ENCODE assay signal across 14 mouse cellular contexts in genomic region chr17:8541974-8542538, GRCm38 (mm10). TPM values are rescaled to one million over a fixed set of nuclear protein-coding genes. Genes with fewer than 3 reads are reported as not detected.
DNase-seq lines count a peak whose midpoint lies in the region; ATAC-seq lines count a peak whose summit lies in the region.
"Had no signal": no experiment of that assay in that cellular context is flagged by ENCODE, and none has a peak within 500 bp of the region (broad histone marks: within the 10 kb centered on the region; RNA-seq: fewer than 3 reads in every experiment).

No protein-coding gene starts in this region.

- WGBS in hindbrain, embryonic 11.5 days = 65% methylated on average over 14 of the region's 14 CpGs
- WGBS in hindbrain, embryonic 16.5 days = 73% methylated on average over 14 of the region's 14 CpGs
- WGBS in limb, embryonic 10.5 days = 53% methylated on average over 14 of the region's 14 CpGs

- no peaks in the 10 kb centered on the region for H3K36me3 ChIP-seq in hindbrain, embryonic 11.5 days (ENCODE audit: control insufficient read depth, insufficient read depth, low read length)
- no peaks in the 10 kb centered on the region for H3K36me3 ChIP-seq in hindbrain, embryonic 16.5 days (ENCODE audit: control insufficient read depth, insufficient read depth, low read length)
- H3K36me3 ChIP-seq in limb, embryonic 10.5 days = no peaks in the 10 kb centered on the region
- H3K36me3 ChIP-seq: heart, embryonic 12.5 days; hindbrain, embryonic 15.5 days; limb, embryonic 15.5 days; midbrain, embryonic 13.5 days had no signal

- ATAC-seq in hindbrain, embryonic 11.5 days (ENCODE audit: low FRiP score) = no peak
- ATAC-seq in hindbrain, embryonic 16.5 days = no peak
- ATAC-seq: midbrain, embryonic 13.5 days had no signal

- no peak overlapping the region for H3K9ac ChIP-seq in hindbrain, embryonic 11.5 days (ENCODE audit: low read depth, low read length)
- H3K9ac ChIP-seq in hindbrain, embryonic 16.5 days (ENCODE audit: low read depth, low read length) = no peak overlapping the region
- H3K9ac ChIP-seq: heart, embryonic 12.5 days; hindbrain, embryonic 15.5 days; limb, embryonic 15.5 days; midbrain, embryonic 13.5 days had no signal

- H3K4me2 ChIP-seq in hindbrain, embryonic 11.5 days (replicated peaks; ENCODE audit: low read depth, low read length) = no peak overlapping the region
- H3K4me2 ChIP-seq in hindbrain, embryonic 16.5 days (ENCODE audit: low read length) = no peak overlapping the region
- H3K4me2 ChIP-seq: heart, embryonic 12.5 days; hindbrain, embryonic 15.5 days; limb, embryonic 15.5 days; midbrain, embryonic 13.5 days had no signal

- peak; percentile 41 for DNase-seq in hindbrain, embryonic 11.5 days (ENCODE audit: low spot score)
- DNase-seq in NIH3T3 (ENCODE audit: low read depth) = peak; percentile 57
- peak; percentile 68 for DNase-seq in embryo, embryonic 10 days (ENCODE audit: low spot score)
- DNase-seq in limb, embryonic 10.5 days (ENCODE audit: low spot score) = peak; percentile 60
- DNase-seq in testis, postnatal 10 days (ENCODE audit: low spot score) = no peak
- no peak for DNase-seq in layer of hippocampus, adult 9-10 months (ENCODE audit: low spot score)
- DNase-seq: kidney, postnatal 10 days had no signal

- H3K27me3 ChIP-seq in hindbrain, embryonic 11.5 days (ENCODE audit: control insufficient read depth, insufficient read depth, low read length) = no peaks in the 10 kb centered on the region
- no peaks in the 10 kb centered on the region for H3K27me3 ChIP-seq in hindbrain, embryonic 16.5 days (replicated peaks; ENCODE audit: control insufficient read depth, insufficient read depth, low read length)
- no peaks in the 10 kb centered on the region for H3K27me3 ChIP-seq in limb, embryonic 10.5 days (ENCODE audit: low read depth, poor library complexity, severe bottlenecking)
- H3K27me3 ChIP-seq: hindbrain, embryonic 15.5 days; limb, embryonic 15.5 days; midbrain, embryonic 13.5 days had no signal

- no peak overlapping the region for H3K27ac ChIP-seq in hindbrain, embryonic 11.5 days (ENCODE audit: low read depth, low read length)
- H3K27ac ChIP-seq in hindbrain, embryonic 16.5 days (ENCODE audit: low read depth, low read length) = no peak overlapping the region
- peak overlapping the region; percentile 20 for H3K27ac ChIP-seq in limb, embryonic 10.5 days
- H3K27ac ChIP-seq: hindbrain, embryonic 15.5 days; limb, embryonic 15.5 days; midbrain, embryonic 13.5 days had no signal

- no peak overlapping the region for H3K4me3 ChIP-seq in hindbrain, embryonic 11.5 days (ENCODE audit: low read depth, low read length)
- H3K4me3 ChIP-seq in hindbrain, embryonic 16.5 days (ENCODE audit: low read length) = no peak overlapping the region
- no peak overlapping the region for H3K4me3 ChIP-seq in limb, embryonic 10.5 days
- H3K4me3 ChIP-seq: heart, embryonic 12.5 days; hindbrain, embryonic 15.5 days; limb, embryonic 15.5 days; midbrain, embryonic 13.5 days had no signal

- H3K4me1 ChIP-seq in hindbrain, embryonic 11.5 days (replicated peaks; ENCODE audit: control insufficient read depth, insufficient read depth, low read length) = no peaks in the 10 kb centered on the region
- H3K4me1 ChIP-seq in hindbrain, embryonic 16.5 days (ENCODE audit: control insufficient read depth, insufficient read depth, low read depth, low read length) = no peaks in the 10 kb centered on the region
- peaks cover 14% of the 10 kb centered on the region for H3K4me1 ChIP-seq in limb, embryonic 10.5 days
- H3K4me1 ChIP-seq: heart, embryonic 12.5 days; hindbrain, embryonic 15.5 days; midbrain, embryonic 13.5 days had no signal

- no peaks in the 10 kb centered on the region for H3K9me3 ChIP-seq in hindbrain, embryonic 11.5 days (ENCODE audit: control insufficient read depth, low read length)
- H3K9me3 ChIP-seq in hindbrain, embryonic 16.5 days (ENCODE audit: control insufficient read depth, low read length) = no peaks in the 10 kb centered on the region
- no peaks in the 10 kb centered on the region for H3K9me3 ChIP-seq in limb, embryonic 10.5 days (replicated peaks)
- H3K9me3 ChIP-seq: heart, embryonic 12.5 days; hindbrain, embryonic 15.5 days; limb, embryonic 15.5 days; midbrain, embryonic 13.5 days had no signal

RNA-seq across cellular contexts. Expression of gene Pde10a, which starts 16.9 kb away (rescaled TPM):
- polyA plus RNA-seq in hindbrain, embryonic 11.5 days (2014; fragmentation: Nextera tagmentation; extraction: Ambion mirVana) = 5.7 and 7.6 TPM in 2 replicates
- polyA plus RNA-seq in hindbrain, embryonic 16.5 days (2015; fragmentation: Nextera tagmentation; extraction: Ambion mirVana) = 10.7 and 11.3 TPM in 2 replicates
- polyA plus RNA-seq in limb, embryonic 10.5 days (2016; fragmentation: Nextera tagmentation; extraction: Ambion mirVana) = 1.6 and 1.9 TPM in 2 replicates

RNA-seq across cellular contexts. Expression of gene Gm17087, which starts 24.7 kb away (rescaled TPM):
- not detected in 2 replicates for polyA plus RNA-seq in hindbrain, embryonic 11.5 days (2014; fragmentation: Nextera tagmentation; extraction: Ambion mirVana)
- 0.14 TPM in 1 of 2 replicates, not detected in the other for polyA plus RNA-seq in hindbrain, embryonic 16.5 days (2015; fragmentation: Nextera tagmentation; extraction: Ambion mirVana)
- polyA plus RNA-seq in limb, embryonic 10.5 days (2016; fragmentation: Nextera tagmentation; extraction: Ambion mirVana) = not detected in 2 replicates
- polyA plus RNA-seq: heart, embryonic 12.5 days; hindbrain, embryonic 15.5 days; limb, embryonic 15.5 days; lung, embryonic 16.5 days; midbrain, embryonic 13.5 days; testis, adult 2 months had no signal

Comparison
In these comparisons a context has a peak if more than half of its experiments do, and no peak if none do; other contexts are left out.
1. DNase-seq: peak in hindbrain, embryonic 11.5 days (single experiment), NIH3T3 (single experiment), embryo, embryonic 10 days (single experiment) and limb, embryonic 10.5 days (single experiment); none in testis, postnatal 10 days (single experiment) and layer of hippocampus, adult 9-10 months (single experiment).